Mouse (Mus musculus): ENCODE results near the gene Krt1. TPM values are rescaled to one million over a fixed set of nuclear protein-coding genes. Genes with fewer than 3 reads are reported as not detected.

Krt1 gene
- total RNA-seq, 2 experiments from 2014 or later: not detected

DNA sequence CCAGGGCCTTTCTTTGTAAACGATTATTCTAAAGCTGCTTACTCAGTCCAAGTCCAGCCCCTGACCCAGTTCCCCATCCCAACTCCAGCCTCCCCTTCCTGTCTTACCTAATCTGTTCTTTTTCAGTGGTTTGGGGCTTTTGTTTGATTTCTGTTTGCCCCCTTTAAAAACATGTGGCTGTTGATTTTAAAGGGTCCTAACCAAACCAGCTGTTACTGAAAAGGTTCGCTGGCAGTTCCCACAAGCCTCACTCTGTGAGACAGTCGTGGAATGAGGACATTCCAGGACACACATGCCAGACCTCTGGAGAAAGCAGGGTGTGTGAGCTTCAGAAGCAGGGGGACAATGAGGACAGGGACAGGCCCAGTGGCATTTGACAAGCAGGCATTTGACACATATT, 28.8 kb downstream of the Krt1 start:
- intact Hi-C loops (cut with DNase I; ENCODE audit: low total_unique reads): no loop called here
- DNase-seq: no peak

DNA sequence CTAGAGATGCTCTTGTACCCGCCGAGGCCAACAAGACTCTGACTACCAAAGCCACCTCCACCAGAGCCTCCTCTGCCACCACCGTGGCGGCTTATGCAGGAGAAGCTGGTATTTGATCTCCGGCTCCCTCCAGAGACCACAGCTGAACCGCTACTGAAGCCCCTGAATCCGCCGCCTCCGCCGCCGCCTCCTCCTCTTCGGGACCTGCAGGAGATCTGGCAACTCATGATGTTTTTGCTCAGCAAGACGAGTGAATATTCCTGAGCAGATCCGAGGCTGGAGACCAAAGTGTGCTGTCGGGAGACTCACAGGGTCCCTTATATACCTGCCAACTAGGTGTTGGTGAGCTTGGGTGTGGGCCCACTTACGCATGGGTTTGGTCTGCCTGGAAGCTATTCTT, 32.7 kb downstream of the Krt1 start, which contains the start of gene Krt2:
TSS of gene Krt2 (minus strand) at position 295 of the 400 bp plus-strand sequence.
- intact Hi-C loops (cut with DNase I; ENCODE audit: low total_unique reads): no loop called here
- no peak for DNase-seq

- intact Hi-C loops (cut with DNase I; ENCODE audit: low total_unique reads): no loop called here
- no peak for DNase-seq
Observed at GRCm38 (mm10) chr15:101803052-101803822, 47.4 kb downstream of the Krt1 start.

- intact Hi-C loops (cut with DNase I; ENCODE audit: low total_unique reads): no loop called here
- no peak for DNase-seq
Observed at GRCm38 (mm10) chr15:101802296-101802835, 48.2 kb downstream of the Krt1 start, which contains the start of gene Krt73. TSS of gene Krt73 (minus strand) at chr15:101802346.

Small RNA genes lying within 50 kb of the gene (microRNA-seq; reads per million reads assigned to microRNA genes)
- gene Gm44356: 0 reads per million in 2 experiments

Other genes starting within 250 kb of the Krt1 start
- gene Gm5414, start 222.6 kb downstream of the Krt1 start, total RNA-seq (2021): not detected
- gene Gm5478, start 203.4 kb downstream of the Krt1 start, total RNA-seq (2021): not detected
- not detected for gene Krt6b, start 170.5 kb downstream of the Krt1 start, total RNA-seq (2021)
- not detected for gene Krt6a, start 156.5 kb downstream of the Krt1 start, total RNA-seq (2021)
- not detected for gene Krt5, start 137.9 kb downstream of the Krt1 start, total RNA-seq (2021)
- gene Krt71, start 107.7 kb downstream of the Krt1 start, total RNA-seq (2021): not detected
- not detected for gene Krt72, start 64.3 kb downstream of the Krt1 start, total RNA-seq (2021)
- not detected for gene Krt73, start 48.4 kb downstream of the Krt1 start, total RNA-seq (2021)
- gene Krt2, start 32.6 kb downstream of the Krt1 start, total RNA-seq (2021): not detected
- not detected for gene Krt77, start 18.9 kb upstream of the Krt1 start, total RNA-seq (2021)
- not detected for gene Krt76, start 42.1 kb upstream of the Krt1 start, total RNA-seq (2021)
- under 1 TPM in 1 of 2 experiments, not detected in 1; 0.16 TPM for gene Krt4, start 73.9 kb upstream of the Krt1 start, total RNA-seq (2021)
- gene Krt79, start 89.5 kb upstream of the Krt1 start, total RNA-seq (2021): not detected
- not detected for gene Krt78, start 103.5 kb upstream of the Krt1 start, total RNA-seq (2021)
- gene Krt8, start 153.7 kb upstream of the Krt1 start, total RNA-seq (2021): under 1 TPM; 0.49 to 0.92 TPM
- gene Krt18, start 177.4 kb upstream of the Krt1 start, total RNA-seq (2021): 1 to 10 TPM in 1 of 2 experiments, under 1 TPM in 1; 0.42 to 1.6 TPM
- gene Eif4b, start 223.0 kb upstream of the Krt1 start, total RNA-seq (2021): 100 to 1,000 TPM; 130 to 139 TPM
- gene Tns2, start 249.6 kb upstream of the Krt1 start, total RNA-seq (2021): 10 to 100 TPM; 29.8 to 45.6 TPM

Data from gastrocnemius, postnatal 14 days (tissue).